In the genomic region with DNA sequence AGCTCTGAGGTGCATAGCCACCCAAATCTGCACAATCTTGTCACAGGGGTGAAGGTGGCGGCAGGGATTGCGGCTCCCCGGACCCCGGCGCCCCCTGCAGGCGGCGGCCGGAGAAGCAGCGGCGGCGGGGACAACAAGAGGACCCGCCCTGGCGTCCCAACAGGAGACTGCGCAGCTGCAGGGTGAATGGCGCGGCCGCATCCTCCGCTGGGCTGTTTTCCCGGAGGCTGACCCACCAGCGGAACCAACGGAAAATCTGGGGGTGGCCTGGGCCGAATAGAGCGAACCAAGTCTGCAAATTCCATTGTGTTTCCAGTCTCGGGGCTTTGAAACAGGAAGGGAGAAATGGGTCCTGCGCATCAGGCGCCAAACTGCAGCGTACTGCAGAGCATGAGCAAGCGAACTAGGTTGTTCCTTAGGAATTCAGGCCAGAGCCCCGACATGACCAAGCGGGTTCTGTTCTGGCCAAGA, we compare ENCODE assay signal across 8 mouse cellular contexts. TPM values are rescaled to one million over a fixed set of nuclear protein-coding genes. Genes with fewer than 3 reads are reported as not detected.
DNase-seq lines count a peak whose midpoint lies in the region; ATAC-seq lines count a peak whose summit lies in the region.

No protein-coding gene starts in this region.

- peaks cover 12% of the 10 kb centered on the region; the same call in 1 of the 2 replicates for H3K27me3 ChIP-seq in forebrain, embryonic 10.5 days (ENCODE audit: poor library complexity, severe bottlenecking)
- no peaks in the 10 kb centered on the region for H3K27me3 ChIP-seq in heart, embryonic 15.5 days
- H3K27me3 ChIP-seq in liver, embryonic 13.5 days = peaks cover 21% of the 10 kb centered on the region
- H3K27me3 ChIP-seq in stomach, embryonic 14.5 days (ENCODE audit: control insufficient read depth, insufficient read depth, low read length) = no peaks in the 10 kb centered on the region

- H3K27ac ChIP-seq in forebrain, embryonic 10.5 days = peak overlapping the region; percentile 91
- peak overlapping the region; percentile 85 for H3K27ac ChIP-seq in heart, embryonic 15.5 days
- H3K27ac ChIP-seq in liver, embryonic 13.5 days = 0 out of 2 replicates have a peak overlapping the region, but pooled peaks have one; percentile 36
- H3K27ac ChIP-seq in stomach, embryonic 14.5 days (ENCODE audit: low read length) = peak overlapping the region; percentile 80; the same call in 1 of the 2 replicates

- no peaks in the 10 kb centered on the region for H3K36me3 ChIP-seq in forebrain, embryonic 10.5 days (replicated peaks)
- no peaks in the 10 kb centered on the region for H3K36me3 ChIP-seq in heart, embryonic 15.5 days
- no peaks in the 10 kb centered on the region for H3K36me3 ChIP-seq in liver, embryonic 13.5 days
- H3K36me3 ChIP-seq in stomach, embryonic 14.5 days (ENCODE audit: control insufficient read depth, insufficient read depth, low read length) = no peaks in the 10 kb centered on the region

- H3K4me3 ChIP-seq in forebrain, embryonic 10.5 days = peak overlapping the region; percentile 60
- H3K4me3 ChIP-seq in heart, embryonic 15.5 days = peak overlapping the region; percentile 63
- peak overlapping the region; percentile 62 for H3K4me3 ChIP-seq in liver, embryonic 13.5 days (replicated peaks)
- H3K4me3 ChIP-seq in stomach, embryonic 14.5 days (ENCODE audit: low read depth, low read length) = peak overlapping the region; percentile 42

- ATAC-seq in heart, embryonic 15.5 days (replicated peaks; ENCODE audit: insufficient number of reproducible peaks, insufficient read depth, low FRiP score, low read depth) = peak; percentile 72
- peak; percentile 85 for ATAC-seq in liver, embryonic 13.5 days (ENCODE audit: low read depth)
- peak; percentile 70; the same call in 1 of the 2 replicates for ATAC-seq in stomach, embryonic 14.5 days (ENCODE audit: insufficient number of reproducible peaks, insufficient read depth, low FRiP score, low read depth)

- H3K9ac ChIP-seq in heart, embryonic 15.5 days = peak overlapping the region; percentile 57
- H3K9ac ChIP-seq in liver, embryonic 13.5 days = peak overlapping the region; percentile 65
- peak overlapping the region; percentile 40; the same call in 1 of the 2 replicates for H3K9ac ChIP-seq in stomach, embryonic 14.5 days (replicated peaks; ENCODE audit: low read depth, low read length)

- peaks cover 11% of the 10 kb centered on the region for H3K4me1 ChIP-seq in forebrain, embryonic 10.5 days
- H3K4me1 ChIP-seq in heart, embryonic 15.5 days (replicated peaks) = peaks cover 28% of the 10 kb centered on the region
- peaks cover 16% of the 10 kb centered on the region for H3K4me1 ChIP-seq in liver, embryonic 13.5 days (replicated peaks)
- peaks cover 8% of the 10 kb centered on the region for H3K4me1 ChIP-seq in stomach, embryonic 14.5 days (ENCODE audit: control insufficient read depth, insufficient read depth, low read length)

- H3K9me3 ChIP-seq in forebrain, embryonic 10.5 days = no peaks in the 10 kb centered on the region
- no peaks in the 10 kb centered on the region for H3K9me3 ChIP-seq in heart, embryonic 15.5 days (replicated peaks)
- no peaks in the 10 kb centered on the region for H3K9me3 ChIP-seq in liver, embryonic 13.5 days (replicated peaks)
- H3K9me3 ChIP-seq in stomach, embryonic 14.5 days (ENCODE audit: control insufficient read depth, low read depth, low read length) = no peaks in the 10 kb centered on the region

- peak overlapping the region; percentile 83 for H3K4me2 ChIP-seq in heart, embryonic 15.5 days
- peak overlapping the region; percentile 75 for H3K4me2 ChIP-seq in liver, embryonic 13.5 days
- H3K4me2 ChIP-seq in stomach, embryonic 14.5 days (replicated peaks; ENCODE audit: low read depth, low read length) = peak overlapping the region; percentile 49

- WGBS in forebrain, embryonic 10.5 days = under 1% methylated on average over 30 of the region's 30 CpGs
- under 1% methylated on average over 30 of the region's 30 CpGs for WGBS in heart, embryonic 15.5 days
- under 1% methylated on average over 30 of the region's 30 CpGs for WGBS in liver, embryonic 13.5 days (ENCODE audit: insufficient replicate concordance)
- WGBS in stomach, embryonic 14.5 days = under 1% methylated on average over 30 of the region's 30 CpGs

- peak; percentile 89 to 93 for DNase-seq in CD8-positive naive resting alpha-beta T cell, adult 2 months (ENCODE audit: low read depth in 2 of 2, low spot score in 2 of 2)
- peak; percentile 73 for DNase-seq in c-Kit-positive CD71-negative TER-119-negative erythroid progenitor cells, embryonic 14.5 days (ENCODE audit: low read depth)
- peak; percentile 91 for DNase-seq in forebrain, embryonic 10.5 days (ENCODE audit: extremely low spot score, low spot score)
- peak; percentile 92 to 93 for DNase-seq in kidney, postnatal 25 days
- DNase-seq in liver, embryonic 13.5 days = peak; percentile 78
- peak; percentile 84 to 90 for DNase-seq in natural killer cell, adult 2 months (ENCODE audit: low spot score in 2 of 2)

RNA-seq across cellular contexts. Expression of a gene that starts 8.1 kb away (rescaled TPM):
- polyA plus RNA-seq in forebrain, embryonic 10.5 days (2016; fragmentation: Nextera tagmentation; extraction: Ambion mirVana) = 9.2 and 11.0 TPM in 2 replicates
- 13.8 and 36.7 TPM in 2 replicates for polyA plus RNA-seq in heart, embryonic 15.5 days (2015; fragmentation: Nextera tagmentation; extraction: Ambion mirVana)
- 41.7 and 53.3 TPM in 2 replicates for polyA plus RNA-seq in liver, embryonic 13.5 days (2015; fragmentation: Nextera tagmentation; extraction: Ambion mirVana)
- 17.4 and 18.4 TPM in 2 replicates for polyA plus RNA-seq in stomach, embryonic 14.5 days (2014; fragmentation: Nextera tagmentation; extraction: Ambion mirVana)

RNA-seq across cellular contexts. Expression of a gene that starts 48.9 kb away (rescaled TPM):
- polyA plus RNA-seq in forebrain, embryonic 10.5 days (2016; fragmentation: Nextera tagmentation; extraction: Ambion mirVana) = 21.6 and 22.3 TPM in 2 replicates
- 52.1 and 65.7 TPM in 2 replicates for polyA plus RNA-seq in heart, embryonic 15.5 days (2015; fragmentation: Nextera tagmentation; extraction: Ambion mirVana)
- polyA plus RNA-seq in liver, embryonic 13.5 days (2015; fragmentation: Nextera tagmentation; extraction: Ambion mirVana) = 9.7 and 10.2 TPM in 2 replicates
- polyA plus RNA-seq in stomach, embryonic 14.5 days (2014; fragmentation: Nextera tagmentation; extraction: Ambion mirVana) = 38.7 and 40.4 TPM in 2 replicates

RNA-seq across cellular contexts. Expression of a gene that starts 49.4 kb away (rescaled TPM):
- not detected in 2 replicates for polyA plus RNA-seq in forebrain, embryonic 10.5 days (2016; fragmentation: Nextera tagmentation; extraction: Ambion mirVana)
- polyA plus RNA-seq in heart, embryonic 15.5 days (2015; fragmentation: Nextera tagmentation; extraction: Ambion mirVana) = 0.27 TPM in 1 of 2 replicates, not detected in the other
- polyA plus RNA-seq in liver, embryonic 13.5 days (2015; fragmentation: Nextera tagmentation; extraction: Ambion mirVana) = not detected in 2 replicates
- polyA plus RNA-seq in stomach, embryonic 14.5 days (2014; fragmentation: Nextera tagmentation; extraction: Ambion mirVana) = 0.77 and 1.3 TPM in 2 replicates

Comparison
In these comparisons a context has a peak if more than half of its experiments do, and no peak if none do; other contexts are left out.
1. Peak in every context shown above with its lines: DNase-seq, ATAC-seq, H3K4me3 ChIP-seq and H3K27ac ChIP-seq.
2. H3K27ac ChIP-seq: peak in every context shown above with its lines; median percentile 91 in forebrain, embryonic 10.5 days; 85 in heart, embryonic 15.5 days; 80 in stomach, embryonic 14.5 days; 36 in liver, embryonic 13.5 days.